Mouse (Mus musculus) c-Kit-positive CD71-positive TER-119-negative erythroid progenitor cells, embryonic 14.5 days (primary cell): ENCODE measurements at regions not wholly inside any gene's neighbourhood (a gene's known extent, or its start where the extent isn't known, plus 50 kb on each side); places are given as distances from the start of the nearest gene placed in this dataset.

ENCODE experiments used
- DNase-seq: peaks from one replicate; pipeline ENCODE4 v3.0.0-alpha.2; 2013; ENCODE audit warnings: low read depth

DNA sequence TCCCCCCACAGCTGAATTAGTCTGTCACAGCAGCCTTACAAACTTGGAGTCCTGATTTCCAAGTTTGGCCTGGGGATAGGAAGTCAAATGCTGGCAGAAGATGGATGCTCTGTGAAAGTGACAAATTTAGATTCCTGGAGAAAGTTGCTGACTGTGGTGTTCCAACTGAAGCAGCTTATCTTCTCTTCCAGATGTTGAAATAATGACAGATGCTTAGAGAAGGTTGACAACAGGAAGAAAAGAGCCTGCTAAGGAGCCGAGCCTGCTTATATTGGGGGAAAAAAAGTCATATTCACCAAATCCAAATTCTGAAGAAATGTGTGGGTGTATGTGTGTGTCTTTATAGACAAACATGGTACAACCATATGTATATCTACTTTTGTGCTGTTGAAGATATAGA is 1380.4 kb upstream of the Cdh8 start:
- DNase-seq: no peak

DNA sequence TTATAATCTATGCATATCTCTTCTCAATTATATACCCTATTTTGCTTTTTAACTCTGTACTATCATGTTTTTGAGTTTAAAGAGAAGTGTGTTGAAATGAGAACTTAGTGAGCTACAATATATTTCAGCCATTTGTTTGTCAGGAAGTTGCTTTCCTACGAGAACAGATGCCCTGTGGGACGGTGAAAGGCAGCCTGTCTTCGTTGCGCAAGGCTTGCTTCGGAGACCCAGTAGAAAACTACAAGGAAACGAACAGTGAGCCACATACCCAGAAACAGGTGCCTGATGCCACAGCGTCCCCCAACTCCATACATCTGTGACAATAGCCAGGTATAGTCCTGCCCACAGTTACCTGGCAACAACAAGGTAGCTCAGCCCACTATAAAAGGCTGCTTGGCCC is 1377.7 kb upstream of the Cdh8 start:
- DNase-seq: no peak

DNA sequence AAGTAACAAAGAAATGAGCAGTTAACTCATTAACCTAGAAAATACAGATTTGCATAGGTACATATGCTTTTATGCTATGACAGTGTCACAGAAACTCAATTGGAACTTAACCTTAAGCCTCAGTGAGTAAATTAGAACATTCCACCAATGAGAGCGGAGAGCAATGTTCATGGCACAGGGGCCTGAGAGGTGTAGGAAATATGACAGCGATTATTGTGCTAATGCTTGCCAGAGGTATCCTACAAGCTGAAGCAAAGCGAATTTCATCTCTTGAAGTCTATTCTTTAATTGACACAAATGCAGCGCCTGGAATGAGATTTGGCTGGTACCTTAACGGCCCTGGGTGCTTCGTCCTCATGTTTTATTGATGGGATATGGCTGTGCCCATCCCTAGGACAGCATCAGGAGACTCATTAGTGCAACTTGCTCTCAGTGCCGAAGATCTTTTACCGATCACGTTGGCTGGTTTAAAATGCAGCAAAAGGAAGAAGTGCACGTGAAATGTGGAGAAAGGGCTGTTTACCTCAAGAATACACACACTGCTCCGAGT is 1374.4 kb upstream of the Cdh8 start:
- no peak for DNase-seq

DNA sequence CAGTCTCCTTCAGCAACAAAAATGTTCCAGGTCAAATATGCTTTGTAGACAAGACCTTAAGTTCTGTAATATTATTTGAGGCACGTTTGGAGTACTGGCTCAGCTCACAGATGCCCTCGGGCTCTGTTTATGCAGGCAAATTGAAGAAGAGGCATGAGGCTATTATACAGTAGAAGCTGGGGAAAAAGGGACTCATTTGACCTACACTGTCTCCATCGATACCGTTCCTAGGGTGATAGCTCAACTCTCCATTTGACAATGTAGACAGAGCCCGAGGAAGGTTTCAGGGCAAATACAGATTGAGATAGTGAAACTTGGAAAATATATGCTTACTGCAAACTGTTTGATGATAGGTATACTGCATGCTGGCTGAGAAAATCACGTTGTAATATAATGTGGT is 1371.9 kb upstream of the Cdh8 start:
- DNase-seq: no peak

DNA sequence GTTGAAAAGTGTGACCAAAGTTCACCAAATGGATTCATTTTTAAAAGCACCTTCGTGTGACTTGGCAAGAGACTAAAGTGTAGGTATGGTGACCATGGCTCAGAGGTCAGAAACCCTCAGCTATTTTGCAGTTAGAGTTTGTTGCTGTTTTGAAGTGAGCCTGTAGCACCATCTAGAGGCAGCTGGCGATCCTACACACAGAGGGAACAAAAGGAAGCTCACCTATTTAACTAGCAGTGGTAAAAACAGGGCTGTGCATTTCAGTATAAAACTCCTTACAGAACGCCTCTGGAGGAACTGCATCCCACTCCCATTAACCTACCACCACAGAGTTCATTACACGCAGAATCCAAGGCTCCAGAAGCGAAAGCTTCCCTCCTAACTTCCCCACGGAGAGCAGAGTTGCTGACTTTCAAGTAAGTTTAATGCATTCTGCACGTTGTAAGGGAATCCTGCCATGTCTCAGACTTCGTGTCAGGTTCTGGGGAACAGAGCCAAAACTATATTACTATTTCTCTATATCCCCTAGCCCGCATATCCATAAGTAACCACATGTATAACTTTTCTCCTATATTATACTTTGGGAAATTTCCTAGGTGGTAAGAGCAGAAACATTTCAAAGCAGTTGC is 1356.6 kb upstream of the Cdh8 start:
- DNase-seq: peak; percentile 15

DNA sequence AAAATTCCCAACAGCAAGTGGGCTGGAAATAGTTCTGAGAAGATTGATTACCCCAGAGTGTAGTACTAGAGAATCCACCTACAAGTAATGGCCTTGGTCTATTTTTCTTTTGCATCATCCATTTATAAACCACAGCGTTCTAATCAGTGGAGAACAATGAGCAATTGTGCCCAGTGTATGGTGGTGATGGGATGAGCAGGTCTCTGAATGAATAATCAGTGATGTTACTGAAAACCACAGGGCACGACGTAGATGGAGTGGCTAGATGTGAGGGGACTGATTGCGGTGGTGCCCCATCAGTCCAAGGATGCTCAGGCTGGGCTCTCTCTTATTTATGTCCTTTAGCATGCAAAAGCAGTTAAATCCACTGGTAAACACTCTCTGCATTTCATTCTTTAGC is 1353.3 kb upstream of the Cdh8 start:
- no peak for DNase-seq

DNA sequence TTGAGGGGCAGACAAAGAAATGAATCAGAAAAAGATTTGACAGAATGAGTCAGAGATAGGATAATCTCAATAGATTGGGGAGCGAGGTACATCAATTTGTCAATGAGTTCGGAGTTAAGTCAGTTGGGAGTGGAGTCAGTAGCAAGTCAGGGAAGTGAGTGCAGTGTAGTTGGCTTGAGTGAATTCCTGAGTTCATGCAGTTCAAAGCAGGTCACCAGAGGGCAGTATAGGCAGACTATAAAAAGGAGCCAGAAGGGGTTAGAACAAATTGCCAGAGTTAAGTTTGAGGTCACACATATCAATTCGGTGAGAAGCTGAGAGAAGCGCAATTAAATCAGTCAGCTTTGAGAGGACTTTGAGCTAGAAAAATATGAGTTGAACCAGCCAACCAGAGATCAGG is 1317.7 kb upstream of the Cdh8 start:
- no peak for DNase-seq

DNA sequence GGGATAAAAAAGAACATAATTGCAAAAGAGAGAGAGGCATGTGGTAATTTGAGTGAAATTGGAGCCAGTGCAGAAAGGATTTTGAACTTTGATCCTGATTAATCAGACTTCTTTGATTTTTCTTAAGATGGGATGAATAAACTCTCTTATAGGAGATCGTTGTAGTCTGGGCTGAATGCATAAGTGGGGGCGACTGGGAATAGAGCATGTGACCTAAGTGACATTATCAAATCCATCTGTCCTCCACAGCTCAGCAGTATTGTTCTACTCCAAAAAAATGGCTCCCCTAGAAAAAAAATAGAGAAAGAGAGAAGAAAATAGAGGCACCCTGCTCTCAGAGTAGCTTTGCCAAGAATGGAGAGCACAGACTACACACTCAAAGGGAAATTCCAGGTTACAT is 1286.1 kb upstream of the Cdh8 start:
- no peak for DNase-seq

DNA sequence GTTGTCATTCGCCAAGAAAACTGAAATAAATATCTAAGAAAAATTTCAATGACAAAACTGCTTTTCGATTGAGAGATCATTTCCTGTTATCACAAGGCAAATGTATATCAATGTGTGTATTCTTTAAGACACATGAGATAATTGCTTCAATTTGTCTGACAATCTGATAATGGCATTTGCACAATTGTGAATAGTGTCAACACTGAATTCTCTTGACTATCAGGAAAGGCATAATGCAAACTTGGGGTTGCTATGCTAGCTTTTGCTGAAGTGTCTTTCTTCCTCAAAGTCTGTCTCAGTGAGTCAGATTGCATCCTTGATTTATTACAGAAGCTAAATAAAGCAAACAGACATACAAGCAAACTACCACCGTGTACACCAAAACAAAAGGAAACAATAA is 1278.8 kb upstream of the Cdh8 start:
- DNase-seq: no peak

DNA sequence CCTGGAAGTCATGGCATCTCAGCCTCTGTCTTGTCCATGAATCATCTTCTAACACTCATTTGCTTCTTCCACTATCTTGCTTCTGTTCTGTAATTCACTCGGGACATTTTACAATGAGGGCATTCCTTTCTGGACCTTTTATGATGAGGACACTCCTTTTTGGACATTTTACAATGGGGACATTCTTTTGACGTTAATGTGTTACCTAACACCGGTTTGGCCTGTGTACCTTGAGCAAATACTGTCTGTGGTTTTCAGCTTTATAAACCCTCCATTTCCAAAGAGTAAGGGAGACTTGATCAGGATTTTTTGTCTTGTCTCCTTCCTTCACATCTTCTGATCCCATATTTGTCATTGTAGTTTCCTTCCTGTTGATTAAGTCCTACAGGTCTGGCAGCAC is 1262.3 kb upstream of the Cdh8 start:
- DNase-seq: no peak
